Mouse (Mus musculus): ENCODE results near the gene Stom. TPM values are rescaled to one million over a fixed set of nuclear protein-coding genes. Genes with fewer than 3 reads are reported as not detected.

The Stom gene
- polyA plus RNA-seq, 1 experiment from 2014 or later: 128 TPM

Other genes with a start within 250 kb of the Stom start
- gene AI182371, start 235.4 kb downstream of the Stom start, polyA plus RNA-seq (2015; fragmentation: Nextera tagmentation; extraction: Ambion mirVana): 9.9 and 13.4 TPM in 2 replicates
- gene Cntrl, start 227.5 kb downstream of the Stom start, polyA plus RNA-seq (2015; fragmentation: Nextera tagmentation; extraction: Ambion mirVana): 9.8 and 10.0 TPM in 2 replicates
- 148 and 181 TPM in 2 replicates for gene Rab14, start 135.9 kb downstream of the Stom start, polyA plus RNA-seq (2015; fragmentation: Nextera tagmentation; extraction: Ambion mirVana)
- 77.4 and 92.5 TPM in 2 replicates for gene Gsn, start 80.6 kb downstream of the Stom start, polyA plus RNA-seq (2015; fragmentation: Nextera tagmentation; extraction: Ambion mirVana)
- not detected in 2 replicates for gene 4930568D16Rik, start 30.8 kb upstream of the Stom start, polyA plus RNA-seq (2015; fragmentation: Nextera tagmentation; extraction: Ambion mirVana)
- not detected in 2 replicates for gene 4930402F06Rik, start 60.2 kb upstream of the Stom start, polyA plus RNA-seq (2015; fragmentation: Nextera tagmentation; extraction: Ambion mirVana)
- 7.8 and 9.4 TPM in 2 replicates for gene Ggta1, start 126.3 kb upstream of the Stom start, polyA plus RNA-seq (2015; fragmentation: Nextera tagmentation; extraction: Ambion mirVana)
- 5.2 and 6.7 TPM in 2 replicates for gene Dab2ip, start 221.3 kb upstream of the Stom start, polyA plus RNA-seq (2015; fragmentation: Nextera tagmentation; extraction: Ambion mirVana)

All from liver, embryonic 13.5 days (tissue).